Mouse (Mus musculus) R1 (cell line): ENCODE data around the gene Kif5c.

Experiments used
- DNase-seq: peaks from one replicate; pipeline ENCODE4 v3.0.0-alpha.2; 2018; ENCODE audit warnings: low read depth, low spot score

Kif5c gene

GRCm38 (mm10) chr2:49671753-49672500, 52.8 kb downstream of the Kif5c start:
- no peak for DNase-seq

GRCm38 (mm10) chr2:49672501-49672874, 53.4 kb downstream of the Kif5c start:
- DNase-seq, result no peak

GRCm38 (mm10) chr2:49676020-49676419, 56.9 kb downstream of the Kif5c start:
- no peak for DNase-seq

GRCm38 (mm10) chr2:49678386-49678785, 59.3 kb downstream of the Kif5c start:
- DNase-seq, result no peak

GRCm38 (mm10) chr2:49679135-49679964, 60.3 kb downstream of the Kif5c start:
- no peak for DNase-seq

GRCm38 (mm10) chr2:49682754-49683153, 63.7 kb downstream of the Kif5c start:
- DNase-seq, result no peak

- DNase-seq, result no peak
Observed at GRCm38 (mm10) chr2:49684808-49685207, 65.7 kb downstream of the Kif5c start.

- no peak for DNase-seq
Observed at GRCm38 (mm10) chr2:49690421-49690826, 71.3 kb downstream of the Kif5c start.

GRCm38 (mm10) chr2:49691441-49691840, 72.3 kb downstream of the Kif5c start:
- no peak for DNase-seq

- no peak for DNase-seq
Observed at GRCm38 (mm10) chr2:49694727-49695126, 75.6 kb downstream of the Kif5c start.

GRCm38 (mm10) chr2:49695461-49695860, 76.4 kb downstream of the Kif5c start:
- no peak for DNase-seq

- no peak for DNase-seq
Observed at GRCm38 (mm10) chr2:49698851-49699250, 79.8 kb downstream of the Kif5c start.

- peak; percentile 66 for DNase-seq
Observed at GRCm38 (mm10) chr2:49700176-49700971, 81.3 kb downstream of the Kif5c start.

GRCm38 (mm10) chr2:49710223-49710622, 91.1 kb downstream of the Kif5c start:
- DNase-seq, result peak; percentile 23

GRCm38 (mm10) chr2:49711693-49712092, 92.6 kb downstream of the Kif5c start:
- no peak for DNase-seq

- no peak for DNase-seq
Observed at GRCm38 (mm10) chr2:49712336-49712887, 93.3 kb downstream of the Kif5c start.

- DNase-seq, result no peak
Observed at GRCm38 (mm10) chr2:49716490-49716889, 97.4 kb downstream of the Kif5c start.

GRCm38 (mm10) chr2:49717437-49718116, 98.5 kb downstream of the Kif5c start:
- DNase-seq, result peak; percentile 67

- DNase-seq, result no peak
Observed at GRCm38 (mm10) chr2:49718492-49718891, 99.4 kb downstream of the Kif5c start.

GRCm38 (mm10) chr2:49718935-49719850, 100.1 kb downstream of the Kif5c start:
- DNase-seq, result no peak
